Mouse (Mus musculus): ENCODE data around the gene Ppp2r5b.

GRCm38 (mm10) chr19:6262222-6262621 lies 26.6 kb upstream of the Ppp2r5b start:
- TF ChIP-seq CHD2 (IDR thresholded peaks at IDR 0.05; ENCODE audit: low read length) (no peak), MAFK (IDR thresholded peaks at IDR 0.05; ENCODE audit: insufficient replicate concordance, low read length) (no peak)
